ENCODE assay signal across 13 mouse cellular contexts in genomic region chr14:61235846-61236474, GRCm38 (mm10). TPM values are rescaled to one million over a fixed set of nuclear protein-coding genes. Genes with fewer than 3 reads are reported as not detected.
DNase-seq lines count a peak whose midpoint lies in the region; ATAC-seq lines count a peak whose summit lies in the region.
"Had no signal": no experiment of that assay in that cellular context is flagged by ENCODE, and none has a peak within 500 bp of the region (broad histone marks: within the 10 kb centered on the region; RNA-seq: fewer than 3 reads in every experiment).

No protein-coding gene starts in this region.

- H3K36me3 ChIP-seq in heart, embryonic 11.5 days (ENCODE audit: control insufficient read depth, insufficient read depth, low read length) = no peaks in the 10 kb centered on the region
- H3K36me3 ChIP-seq in midbrain, embryonic 14.5 days (ENCODE audit: control insufficient read depth, insufficient read depth, low read length) = no peaks in the 10 kb centered on the region
- H3K36me3 ChIP-seq in midbrain, embryonic 16.5 days (ENCODE audit: control insufficient read depth, insufficient read depth, low read length) = no peaks in the 10 kb centered on the region
- H3K36me3 ChIP-seq in forebrain, embryonic 16.5 days (ENCODE audit: control insufficient read depth, insufficient read depth) = no peaks in the 10 kb centered on the region
- H3K36me3 ChIP-seq: hindbrain, embryonic 15.5 days had no signal

- no peak overlapping the region for H3K27ac ChIP-seq in heart, embryonic 11.5 days (ENCODE audit: low read depth, low read length)
- H3K27ac ChIP-seq in midbrain, embryonic 14.5 days (replicated peaks; ENCODE audit: low read depth, low read length) = no peak overlapping the region
- no peak overlapping the region for H3K27ac ChIP-seq in midbrain, embryonic 16.5 days (ENCODE audit: low read length)
- no peak overlapping the region for H3K27ac ChIP-seq in forebrain, embryonic 16.5 days (ENCODE audit: low read length)
- H3K27ac ChIP-seq: hindbrain, embryonic 15.5 days had no signal

- DNase-seq in heart, adult 11 months = peak; percentile 81
- DNase-seq in midbrain, embryonic 14.5 days = peak; percentile 12
- DNase-seq in layer of hippocampus, postnatal 14 days (ENCODE audit: low spot score in 2 of 2) = no peak
- DNase-seq in frontal cortex, postnatal 25 days (ENCODE audit: low spot score in 2 of 2) = no peak
- DNase-seq: lung, postnatal 36 days; right cerebral cortex, postnatal 25 days; thymus, postnatal 36 days had no signal

- no peaks in the 10 kb centered on the region for H3K9me3 ChIP-seq in heart, embryonic 11.5 days (replicated peaks; ENCODE audit: control insufficient read depth, low read length)
- H3K9me3 ChIP-seq in midbrain, embryonic 14.5 days (ENCODE audit: control insufficient read depth, low read length) = no peaks in the 10 kb centered on the region
- no peaks in the 10 kb centered on the region for H3K9me3 ChIP-seq in midbrain, embryonic 16.5 days (replicated peaks; ENCODE audit: control insufficient read depth, low read length, poor library complexity, severe bottlenecking)
- no peaks in the 10 kb centered on the region for H3K9me3 ChIP-seq in forebrain, embryonic 16.5 days (ENCODE audit: control insufficient read depth, low read length)
- H3K9me3 ChIP-seq: hindbrain, embryonic 15.5 days had no signal

- H3K4me1 ChIP-seq in heart, embryonic 11.5 days (ENCODE audit: control insufficient read depth, insufficient read depth, low read length) = no peaks in the 10 kb centered on the region
- no peaks in the 10 kb centered on the region for H3K4me1 ChIP-seq in midbrain, embryonic 14.5 days (ENCODE audit: control insufficient read depth, insufficient read depth, low read length)
- no peaks in the 10 kb centered on the region for H3K4me1 ChIP-seq in midbrain, embryonic 16.5 days (ENCODE audit: control insufficient read depth, insufficient read depth, low read length)
- H3K4me1 ChIP-seq in forebrain, embryonic 16.5 days (replicated peaks; ENCODE audit: control insufficient read depth, insufficient read depth, low read length) = peaks cover 12% of the 10 kb centered on the region

- ATAC-seq in heart, embryonic 11.5 days (replicated peaks; ENCODE audit: insufficient number of reproducible peaks, low FRiP score, low TSS enrichment) = no peak
- no peak for ATAC-seq in midbrain, embryonic 14.5 days (ENCODE audit: low FRiP score, low TSS enrichment)
- ATAC-seq in midbrain, embryonic 16.5 days = no peak
- ATAC-seq in forebrain, embryonic 16.5 days = peak; percentile 38; the same call in 1 of the 2 replicates

- no peak overlapping the region for H3K9ac ChIP-seq in heart, embryonic 11.5 days (ENCODE audit: low read depth, low read length)
- no peak overlapping the region for H3K9ac ChIP-seq in midbrain, embryonic 14.5 days (replicated peaks; ENCODE audit: low read length)
- H3K9ac ChIP-seq in midbrain, embryonic 16.5 days (ENCODE audit: low read depth, low read length) = no peak overlapping the region
- H3K9ac ChIP-seq in forebrain, embryonic 16.5 days (replicated peaks; ENCODE audit: low read depth, low read length) = no peak overlapping the region
- H3K9ac ChIP-seq: hindbrain, embryonic 15.5 days had no signal

- H3K4me3 ChIP-seq in heart, embryonic 11.5 days (ENCODE audit: low read depth, low read length) = no peak overlapping the region
- no peak overlapping the region for H3K4me3 ChIP-seq in midbrain, embryonic 14.5 days (replicated peaks; ENCODE audit: low read depth, low read length)
- no peak overlapping the region for H3K4me3 ChIP-seq in midbrain, embryonic 16.5 days (ENCODE audit: low read depth, low read length)
- H3K4me3 ChIP-seq in forebrain, embryonic 16.5 days (replicated peaks; ENCODE audit: low read length) = no peak overlapping the region
- H3K4me3 ChIP-seq: hindbrain, embryonic 15.5 days had no signal

- no peak overlapping the region for H3K4me2 ChIP-seq in heart, embryonic 11.5 days
- H3K4me2 ChIP-seq in midbrain, embryonic 14.5 days (ENCODE audit: low read length) = no peak overlapping the region
- no peak overlapping the region for H3K4me2 ChIP-seq in midbrain, embryonic 16.5 days (ENCODE audit: low read length)
- no peak overlapping the region for H3K4me2 ChIP-seq in forebrain, embryonic 16.5 days (ENCODE audit: low read length)
- H3K4me2 ChIP-seq: hindbrain, embryonic 15.5 days; liver, embryonic 11.5 days had no signal

- WGBS in heart, embryonic 11.5 days (ENCODE audit: insufficient replicate concordance) = 50% methylated on average over 5 of the region's 5 CpGs
- WGBS in midbrain, embryonic 14.5 days = 56% methylated on average over 5 of the region's 5 CpGs
- WGBS in midbrain, embryonic 16.5 days = 54% methylated on average over 5 of the region's 5 CpGs
- WGBS in forebrain, embryonic 16.5 days = 24% methylated on average over 5 of the region's 5 CpGs

- H3K27me3 ChIP-seq in heart, embryonic 11.5 days (ENCODE audit: control insufficient read depth, insufficient read depth, low read length) = no peaks in the 10 kb centered on the region
- no peaks in the 10 kb centered on the region for H3K27me3 ChIP-seq in midbrain, embryonic 14.5 days (ENCODE audit: control insufficient read depth, insufficient read depth, low read length)
- H3K27me3 ChIP-seq in midbrain, embryonic 16.5 days (ENCODE audit: control insufficient read depth, insufficient read depth, low read depth, low read length) = no peaks in the 10 kb centered on the region
- no peaks in the 10 kb centered on the region for H3K27me3 ChIP-seq in forebrain, embryonic 16.5 days (replicated peaks; ENCODE audit: control insufficient read depth, insufficient read depth, low read length)
- H3K27me3 ChIP-seq: hindbrain, embryonic 15.5 days had no signal

RNA-seq across cellular contexts. Expression of gene Sgcg, which starts 22.3 kb away (rescaled TPM):
- 2.6 and 2.9 TPM in 2 replicates for polyA plus RNA-seq in heart, embryonic 11.5 days (2014; fragmentation: Nextera tagmentation; extraction: Ambion mirVana)
- not detected in 2 replicates for polyA plus RNA-seq in midbrain, embryonic 14.5 days (2014; fragmentation: Nextera tagmentation; extraction: Ambion mirVana)
- 0.24 TPM in 1 of 2 replicates, not detected in the other for polyA plus RNA-seq in midbrain, embryonic 16.5 days (2015; fragmentation: Nextera tagmentation; extraction: Ambion mirVana)
- polyA plus RNA-seq in forebrain, embryonic 16.5 days (2015; fragmentation: Nextera tagmentation; extraction: Ambion mirVana) = 0.22 and 0.24 TPM in 2 replicates
- total RNA-seq in layer of hippocampus, postnatal 14 days (2021) = under 1 TPM; 0.16 to 0.29 TPM
- total RNA-seq: monocyte, adult 5-6 weeks had no signal

Comparison
In these comparisons a context has a peak if more than half of its experiments do, and no peak if none do; other contexts are left out.
1. DNase-seq: peak in heart, adult 11 months (single experiment) and midbrain, embryonic 14.5 days (single experiment); none in layer of hippocampus, postnatal 14 days (0 of 2) and frontal cortex, postnatal 25 days (0 of 2).